Mouse (Mus musculus) right cerebral cortex, postnatal 10 days (tissue): ENCODE measurements around the gene Anxa9.

Source experiments
- DNase-seq, 2 experiments: peaks; one replicate each; pipeline ENCODE4 v3.0.0; 2021; ENCODE audit warnings: low spot score in 2 of 2

Gene Anxa9

GRCm38 (mm10) chr3:95284062-95284461, 22.9 kb downstream of the Anxa9 start:
- DNase-seq: no peak

GRCm38 (mm10) chr3:95283589-95283941, 23.4 kb downstream of the Anxa9 start:
- no peak for DNase-seq

- peak; percentile 84 to 85 for DNase-seq
These were observed 23.9 kb downstream of the Anxa9 start for GRCm38 (mm10) chr3:95282865-95283588.

GRCm38 (mm10) chr3:95282381-95282864, 24.6 kb downstream of the Anxa9 start:
- no peak for DNase-seq

GRCm38 (mm10) chr3:95281216-95282126, 25.5 kb downstream of the Anxa9 start, which contains the start of the genes Mindy1 and Prune1:
Gene Mindy1, plus strand, starts transcription at chr3:95281345.
Gene Prune1, minus strand, starts transcription at chr3:95282076.
- DNase-seq: peak; percentile 99

GRCm38 (mm10) chr3:95280747-95281146, 26.2 kb downstream of the Anxa9 start:
- DNase-seq: peak; percentile 55 to 60

GRCm38 (mm10) chr3:95277149-95277551, 29.8 kb downstream of the Anxa9 start:
- DNase-seq: no peak

GRCm38 (mm10) chr3:95276428-95276934, 30.5 kb downstream of the Anxa9 start:
- no peak for DNase-seq

GRCm38 (mm10) chr3:95275161-95275560, 31.8 kb downstream of the Anxa9 start:
- DNase-seq: no peak

GRCm38 (mm10) chr3:95274453-95274852, 32.5 kb downstream of the Anxa9 start:
- DNase-seq: no peak

GRCm38 (mm10) chr3:95273471-95273870, 33.5 kb downstream of the Anxa9 start:
- no peak for DNase-seq

- DNase-seq: no peak
These were observed 36.1 kb downstream of the Anxa9 start for GRCm38 (mm10) chr3:95270766-95271364.

GRCm38 (mm10) chr3:95269789-95270188, 37.2 kb downstream of the Anxa9 start:
- DNase-seq: peak in 1 of 2 experiments; percentile 53

GRCm38 (mm10) chr3:95267855-95268254, 39.1 kb downstream of the Anxa9 start:
- DNase-seq: no peak

- no peak for DNase-seq
These were observed 40.9 kb downstream of the Anxa9 start for GRCm38 (mm10) chr3:95266052-95266451.

GRCm38 (mm10) chr3:95264724-95265123, 42.3 kb downstream of the Anxa9 start:
- no peak for DNase-seq

- DNase-seq: peak; percentile 63 to 79
These were observed 43.8 kb downstream of the Anxa9 start for GRCm38 (mm10) chr3:95263089-95263739.

GRCm38 (mm10) chr3:95261975-95262374, 45.0 kb downstream of the Anxa9 start:
- no peak for DNase-seq

- DNase-seq: no peak
These were observed 50.0 kb downstream of the Anxa9 start for GRCm38 (mm10) chr3:95256931-95257330.

GRCm38 (mm10) chr3:95250783-95251424, 56.1 kb downstream of the Anxa9 start, which contains the start of gene Bnipl:
Gene Bnipl, minus strand, starts transcription at chr3:95251193.
- no peak for DNase-seq

- DNase-seq: no peak
These were observed 56.6 kb downstream of the Anxa9 start for GRCm38 (mm10) chr3:95250361-95250760.
